Mouse (Mus musculus) embryonic fibroblast, embryonic 13.5 days (primary cell): ENCODE measurements around the gene Tmem221.

Experiments used
- CTCF ChIP-seq: IDR thresholded peaks from 2 replicates; pipeline ENCODE4 v1.5.1; 2011; ENCODE audit warnings: mild to moderate bottlenecking, control low read depth, low read length, moderate library complexity, borderline replicate concordance; ENCODE audit not compliant: insufficient read depth
- POLR2A ChIP-seq: IDR thresholded peaks from 2 replicates; pipeline ENCODE4 v1.6.1; 2011; ENCODE audit warnings: low read depth, mild to moderate bottlenecking, control low read depth, low read length, moderate library complexity

GRCm38 (mm10) chr8:71568387-71568937, 9.8 kb upstream of the Tmem221 start, which contains the start of gene Slc27a1:
- TF ChIP-seq CTCF = no peak
- no peak for TF ChIP-seq POLR2A
